Mouse (Mus musculus): ENCODE results near the gene Tcerg1l.

GRCm38 (mm10) chr7:138269386-138269785 lies 128.1 kb downstream of the Tcerg1l start:
- TF ChIP-seq MAX (IDR thresholded peaks at IDR 0.05; ENCODE audit: low read length): no peak
- TF ChIP-seq USF1 (IDR thresholded peaks at IDR 0.05; ENCODE audit: low read depth, low read length): no peak
- TF ChIP-seq GABPA (IDR thresholded peaks at IDR 0.05; ENCODE audit: low read depth, low read length): no peak
- no peak for TF ChIP-seq CTCF (IDR thresholded peaks at IDR 0.05 in 2 of 3, conservative IDR thresholded peaks at IDR 0.05 in 1 of 3; ENCODE audit: control insufficient read depth in 1 of 3, insufficient read depth in 1 of 3, low read depth in 2 of 3, low read length in 3 of 3, poor library complexity in 1 of 3, severe bottlenecking in 1 of 3)
- no peak for TF ChIP-seq ZNF384 (IDR thresholded peaks at IDR 0.05; ENCODE audit: low read depth, low read length)
- TF ChIP-seq CHD2 (IDR thresholded peaks at IDR 0.05; ENCODE audit: low read length): no peak
- no peak for TF ChIP-seq MAFK (IDR thresholded peaks at IDR 0.05; ENCODE audit: borderline replicate concordance, low read depth, low read length)
- TF ChIP-seq E2F4 (IDR thresholded peaks at IDR 0.05; ENCODE audit: borderline replicate concordance, low read depth, low read length): no peak
- TF ChIP-seq TCF12 (IDR thresholded peaks at IDR 0.05; ENCODE audit: low read depth, low read length): no peak
- no peak for TF ChIP-seq ELF1 (IDR thresholded peaks at IDR 0.05; ENCODE audit: low read depth, low read length)
